Mouse (Mus musculus) limb, embryonic 11.5 days (tissue): ENCODE measurements around the gene Rbfox1. TPM values are rescaled to one million over a fixed set of nuclear protein-coding genes. Genes with fewer than 3 reads are reported as not detected.

ENCODE experiments used
- ATAC-seq: fragments of 200-750 bp; cut with Nextera tagmentation; 2 replicates; pipeline ENCODE4 v1.8.0; 2017; ENCODE audit warnings: low read depth; ENCODE audit not compliant: insufficient number of reproducible peaks, low FRiP score, low TSS enrichment
- DNase-seq: peaks from one replicate; pipeline ENCODE4 v3.0.0-alpha.2; 2015; ENCODE audit warnings: low spot score
- H3K27ac ChIP-seq: fragments of 300-500 bp; sonication (generic); replicated peaks from 2 replicates; pipeline ENCODE4 v1.5.1; 2014; ENCODE audit warnings: low read depth, mild to moderate bottlenecking, low read length
- H3K27me3 ChIP-seq: fragments of 300-500 bp; sonication (generic); 2 replicates; pipeline ENCODE4 v1.6.1; 2014; ENCODE audit warnings: mild to moderate bottlenecking, low read length, mixed read lengths; ENCODE audit not compliant: control insufficient read depth, insufficient read depth
- H3K36me3 ChIP-seq: fragments of 300-500 bp; sonication (generic); 2 replicates; pipeline ENCODE4 v1.6.1; 2014; ENCODE audit warnings: mild to moderate bottlenecking, low read length, moderate library complexity, mixed read lengths; ENCODE audit not compliant: control insufficient read depth, insufficient read depth
- H3K4me1 ChIP-seq: fragments of 300-500 bp; sonication (generic); 2 replicates; pipeline ENCODE4 v1.6.1; 2014; ENCODE audit warnings: low read length, mixed read lengths; ENCODE audit not compliant: control insufficient read depth, insufficient read depth
- H3K4me2 ChIP-seq: fragments of 300-500 bp; sonication (generic); 2 replicates; pipeline ENCODE4 v1.6.1; 2014; ENCODE audit warnings: low read depth, mild to moderate bottlenecking, moderate library complexity; ENCODE audit not compliant: severe bottlenecking
- H3K4me3 ChIP-seq: fragments of 300-500 bp; sonication (generic); 2 replicates; pipeline ENCODE4 v1.5.1; 2014; ENCODE audit warnings: low read depth, low read length
- H3K9ac ChIP-seq: fragments of 300-500 bp; sonication (generic); 2 replicates; pipeline ENCODE4 v1.6.1; 2014; ENCODE audit warnings: mild to moderate bottlenecking, low read length
- H3K9me3 ChIP-seq: fragments of 300-500 bp; sonication (generic); 2 replicates; pipeline ENCODE4 v1.6.1; 2016; ENCODE audit warnings: low read length; ENCODE audit not compliant: control insufficient read depth
- WGBS: fragments of 180-500 bp; shearing (Covaris S2); extraction: QIAGEN DNeasy Blood & Tissue Kit; methylation state at CpG from one replicate; pipeline ENCODE4 v1.1.7; 2014; 5-methylcytosine and 5-hydroxymethylcytosine counted together
- polyA plus RNA-seq: library from polyadenylated mRNA; unstranded; fragments of >200 nt; fragmentation: Nextera tagmentation; extraction: Ambion mirVana; gene quantifications from 2 replicates; pipeline ENCODE4 v1.2.1, GENCODE M21; 2014

The Rbfox1 gene
- polyA plus RNA-seq, 1 experiment from 2014 or later, result 0.81 TPM

DNA sequence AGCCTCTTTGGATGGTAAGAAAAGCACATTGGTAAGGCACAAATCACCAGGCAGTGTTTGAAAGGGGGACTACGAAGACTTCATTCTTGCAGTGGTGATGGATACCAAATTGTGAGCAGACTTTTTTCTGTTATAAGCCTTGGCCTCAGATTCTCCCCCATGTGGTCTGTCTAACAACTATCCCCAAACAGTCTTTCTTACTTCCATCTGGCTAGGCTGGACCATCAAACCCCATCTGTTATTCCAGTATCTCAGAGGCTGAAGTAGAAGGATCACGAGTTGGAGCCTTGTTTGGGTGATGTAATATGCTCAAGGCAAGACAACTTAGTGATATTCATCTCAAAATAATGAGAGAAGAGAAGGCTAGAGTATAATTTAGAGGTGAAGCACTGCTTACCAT, 922.7 kb downstream of the Rbfox1 start:
- Histone ChIP-seq H3K27me3 (no peaks in the 10 kb centered on the region), H3K4me2 (no peak overlapping the region), H3K27ac (no peak overlapping the region), H3K4me1 (no peaks in the 10 kb centered on the region), H3K4me3 (no peak overlapping the region), H3K36me3 (no peaks in the 10 kb centered on the region), H3K9me3 (no peaks in the 10 kb centered on the region), H3K9ac (no peak overlapping the region)
- ATAC-seq (no peak), DNase-seq (no peak)
- WGBS, result 76% methylated on average over 2 of the region's 2 CpGs

DNA sequence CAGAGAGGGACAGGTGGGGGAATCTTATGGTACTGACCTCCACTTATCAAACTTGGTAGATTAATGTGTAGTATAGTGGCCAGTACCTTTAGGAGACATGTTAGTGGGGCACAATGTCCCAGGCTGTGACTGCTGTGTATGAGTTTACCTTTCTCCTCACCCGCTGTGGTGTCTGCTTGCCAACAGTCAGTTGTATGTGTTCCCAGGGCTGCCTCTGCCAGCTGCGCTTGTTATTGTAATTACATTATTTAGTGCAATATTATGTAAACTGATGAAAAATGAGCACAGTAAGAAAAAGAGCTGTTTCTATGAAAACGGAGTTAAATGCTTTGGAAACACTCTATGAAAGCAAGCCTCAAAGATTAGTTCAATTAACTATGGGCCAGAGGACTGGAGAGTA, 928.7 kb downstream of the Rbfox1 start:
- H3K9ac ChIP-seq, result no peak overlapping the region
- no peak overlapping the region for H3K4me3 ChIP-seq
- no peaks in the 10 kb centered on the region for H3K9me3 ChIP-seq
- no peak for DNase-seq
- no peak overlapping the region for H3K27ac ChIP-seq
- no peaks in the 10 kb centered on the region for H3K36me3 ChIP-seq
- no peak overlapping the region for H3K4me2 ChIP-seq
- no peaks in the 10 kb centered on the region for H3K4me1 ChIP-seq
- no peaks in the 10 kb centered on the region for H3K27me3 ChIP-seq
- WGBS, result 90% methylated on average over 3 of the region's 3 CpGs
- ATAC-seq, result no peak

DNA sequence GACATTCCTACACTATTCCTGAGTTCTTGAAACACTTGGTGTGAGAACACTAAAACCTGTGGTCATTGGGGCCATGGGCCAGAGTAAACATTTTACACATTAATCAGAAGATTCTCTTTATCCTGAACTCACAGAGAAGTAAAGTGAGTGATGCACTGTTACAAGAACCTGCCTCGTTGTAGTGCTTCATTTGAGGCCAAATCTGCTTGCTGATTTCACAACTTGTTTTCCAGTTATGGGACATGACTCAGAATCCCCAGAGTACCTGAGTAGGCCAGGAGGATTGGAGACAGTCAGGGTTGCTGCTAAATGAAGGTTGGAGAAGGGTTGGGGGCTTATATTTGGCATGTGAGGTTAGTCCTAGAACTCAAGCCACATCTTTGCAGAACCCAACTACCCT, 936.6 kb downstream of the Rbfox1 start:
- Histone ChIP-seq H3K4me2 (no peak overlapping the region), H3K27ac (no peak overlapping the region), H3K9me3 (no peaks in the 10 kb centered on the region), H3K4me3 (no peak overlapping the region), H3K36me3 (no peaks in the 10 kb centered on the region), H3K4me1 (no peaks in the 10 kb centered on the region), H3K27me3 (no peaks in the 10 kb centered on the region), H3K9ac (no peak overlapping the region)
- 63% methylated on average over 1 of the region's 1 CpGs for WGBS
- DNase-seq, result no peak
- ATAC-seq, result no peak

DNA sequence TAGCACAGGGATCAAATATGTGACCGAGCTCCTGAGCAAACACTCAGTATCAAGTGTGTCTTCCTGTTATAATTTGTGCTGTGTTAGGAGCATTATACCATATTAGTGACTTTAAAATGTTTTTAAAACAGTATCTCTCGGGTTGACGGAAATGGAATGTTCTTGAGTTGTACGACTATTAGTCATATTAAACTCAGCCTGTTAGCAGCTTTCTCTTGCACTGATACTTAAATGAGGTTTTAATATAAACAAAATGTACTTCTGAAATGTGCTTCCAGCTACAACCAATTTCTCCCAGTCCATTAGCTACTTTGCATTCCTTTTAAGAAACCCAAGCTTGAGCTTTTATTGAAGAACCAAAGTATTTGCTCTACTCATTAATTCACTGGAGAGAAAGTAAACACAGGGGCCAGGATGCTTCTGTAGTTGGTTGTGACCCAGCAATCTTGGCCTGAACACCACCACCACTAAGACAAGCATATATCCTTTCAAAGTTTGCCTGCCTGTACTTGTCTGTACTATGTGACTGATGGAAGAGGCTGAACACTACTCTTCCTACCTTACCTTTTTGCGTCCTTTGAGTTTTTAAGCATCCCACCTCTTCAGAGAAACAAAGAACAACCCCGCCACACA, 944.9 kb downstream of the Rbfox1 start:
- no peak overlapping the region for H3K27ac ChIP-seq
- H3K4me3 ChIP-seq, result no peak overlapping the region
- no peak overlapping the region for H3K4me2 ChIP-seq
- H3K9ac ChIP-seq, result no peak overlapping the region
- 90% methylated on average over 6 of the region's 6 CpGs for WGBS
- H3K4me1 ChIP-seq, result no peaks in the 10 kb centered on the region
- H3K27me3 ChIP-seq, result no peaks in the 10 kb centered on the region
- no peak for DNase-seq
- H3K9me3 ChIP-seq, result no peaks in the 10 kb centered on the region
- ATAC-seq, result no peak
- H3K36me3 ChIP-seq, result no peaks in the 10 kb centered on the region

DNA sequence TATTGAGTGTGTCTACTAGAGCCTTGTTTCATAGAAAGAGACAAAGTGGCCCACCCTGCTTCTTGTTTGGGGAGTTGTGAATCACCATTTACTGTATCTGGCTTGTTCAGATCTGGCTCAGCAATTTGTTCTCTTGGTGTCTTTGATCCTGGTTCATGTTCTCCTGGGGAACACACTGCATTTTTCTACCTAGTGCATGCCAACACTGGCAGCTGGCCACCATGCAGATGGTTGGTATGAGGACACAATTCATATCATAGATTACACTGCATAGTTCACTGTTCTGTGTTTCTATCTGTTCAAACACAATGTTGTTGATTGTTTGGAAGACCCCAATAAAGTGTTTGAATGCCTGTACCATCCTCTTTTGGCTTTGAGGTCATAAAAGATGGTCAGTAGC, 948.3 kb downstream of the Rbfox1 start:
- Histone ChIP-seq H3K9ac (no peak overlapping the region), H3K4me3 (no peak overlapping the region), H3K36me3 (no peaks in the 10 kb centered on the region), H3K27me3 (no peaks in the 10 kb centered on the region), H3K4me1 (no peaks in the 10 kb centered on the region), H3K4me2 (no peak overlapping the region), H3K9me3 (no peaks in the 10 kb centered on the region), H3K27ac (no peak overlapping the region)
- DNase-seq, result no peak
- no peak for ATAC-seq

DNA sequence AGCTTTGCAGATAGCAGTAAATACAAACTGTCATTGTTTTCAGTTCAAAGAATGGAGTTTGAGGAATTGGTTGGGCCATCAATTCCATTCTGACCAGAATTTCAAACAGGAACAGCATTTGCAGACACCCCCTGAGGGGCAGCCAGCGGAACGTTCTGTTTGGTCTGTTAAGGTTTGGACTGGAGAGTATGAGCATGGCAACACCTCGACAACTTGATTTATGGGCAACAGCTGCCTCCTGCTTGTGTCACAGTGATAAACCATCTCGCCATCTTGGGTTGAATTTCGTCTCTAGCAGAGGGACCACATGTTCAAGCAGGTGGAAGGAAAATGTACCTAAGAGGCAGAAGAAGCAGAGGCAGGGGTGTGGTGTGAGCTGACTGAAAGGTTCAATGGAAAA, 949.9 kb downstream of the Rbfox1 start:
- DNase-seq, result peak; percentile 32
- no peak overlapping the region for H3K9ac ChIP-seq
- no peaks in the 10 kb centered on the region for H3K36me3 ChIP-seq
- H3K27ac ChIP-seq, result no peak overlapping the region
- 17% methylated on average over 5 of the region's 5 CpGs for WGBS
- H3K4me2 ChIP-seq, result no peak overlapping the region
- no peak for ATAC-seq
- no peaks in the 10 kb centered on the region for H3K9me3 ChIP-seq
- no peak overlapping the region for H3K4me3 ChIP-seq
- H3K27me3 ChIP-seq, result no peaks in the 10 kb centered on the region
- no peaks in the 10 kb centered on the region for H3K4me1 ChIP-seq

DNA sequence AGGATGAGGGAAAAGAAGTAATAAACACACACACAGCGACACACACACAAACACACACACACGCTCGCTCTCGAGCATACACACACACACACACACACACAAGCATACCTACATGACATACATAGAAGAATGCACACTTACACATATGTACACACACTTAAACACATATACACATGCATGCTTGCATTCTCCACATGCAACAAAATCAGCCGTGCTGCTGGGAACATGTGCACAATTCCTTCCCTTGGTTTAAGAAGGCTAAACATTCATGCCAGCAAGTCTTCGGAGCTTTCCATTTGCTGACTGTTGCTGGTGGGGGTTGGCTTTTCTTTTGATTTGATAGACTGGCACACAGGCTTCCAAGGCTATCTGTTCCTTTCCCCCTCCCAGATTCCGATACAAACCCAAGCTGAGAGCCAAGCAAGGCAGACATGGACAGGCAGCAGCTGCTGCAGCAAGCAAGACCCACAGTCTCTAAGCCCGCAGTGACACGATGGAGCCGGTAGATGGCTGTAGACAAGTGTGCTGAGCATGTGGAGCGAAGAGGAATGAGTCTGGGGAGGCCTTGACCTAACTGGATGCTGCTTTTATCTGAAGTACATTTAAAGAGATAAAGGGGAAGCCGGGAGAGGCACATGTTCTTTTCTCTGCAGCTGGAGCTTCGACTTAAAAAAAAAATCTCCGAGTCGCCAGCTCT, 954.3 kb downstream of the Rbfox1 start:
- DNase-seq (peak; percentile 75), ATAC-seq (peak; percentile 35; the same call in 1 of the 2 replicates)
- no peak overlapping the region for H3K4me3 ChIP-seq
- WGBS, result 46% methylated on average over 15 of the region's 15 CpGs
- no peaks in the 10 kb centered on the region for H3K36me3 ChIP-seq
- no peak overlapping the region for H3K27ac ChIP-seq
- H3K4me1 ChIP-seq, result no peaks in the 10 kb centered on the region
- no peaks in the 10 kb centered on the region for H3K9me3 ChIP-seq
- no peak overlapping the region for H3K4me2 ChIP-seq
- H3K27me3 ChIP-seq, result no peaks in the 10 kb centered on the region
- H3K9ac ChIP-seq, result no peak overlapping the region

DNA sequence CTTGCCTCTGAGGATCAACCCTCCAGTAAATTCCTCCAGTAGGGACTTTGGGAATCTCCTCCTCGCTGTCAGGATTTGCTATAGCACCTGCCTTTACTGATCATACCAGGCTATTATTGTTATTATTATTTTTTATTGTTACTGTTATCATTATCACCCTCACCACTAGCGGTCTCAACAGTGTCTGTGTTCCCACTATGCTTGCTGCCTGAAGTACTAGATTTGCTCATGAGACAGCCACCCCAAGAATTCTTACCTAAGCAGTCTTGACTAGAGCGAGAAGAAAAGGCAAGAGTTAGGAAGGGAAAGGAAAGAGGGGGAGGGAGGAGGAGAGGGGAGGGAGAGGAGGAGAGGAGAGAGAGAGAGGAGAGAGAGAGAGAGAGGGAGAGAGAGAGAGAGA, 954.9 kb downstream of the Rbfox1 start:
- no peaks in the 10 kb centered on the region for H3K4me1 ChIP-seq
- H3K9me3 ChIP-seq, result no peaks in the 10 kb centered on the region
- no peak overlapping the region for H3K4me2 ChIP-seq
- no peak overlapping the region for H3K9ac ChIP-seq
- H3K4me3 ChIP-seq, result no peak overlapping the region
- ATAC-seq (no peak), DNase-seq (no peak)
- H3K36me3 ChIP-seq, result no peaks in the 10 kb centered on the region
- WGBS, result 66% methylated on average over 3 of the region's 3 CpGs
- no peak overlapping the region for H3K27ac ChIP-seq
- H3K27me3 ChIP-seq, result no peaks in the 10 kb centered on the region

DNA sequence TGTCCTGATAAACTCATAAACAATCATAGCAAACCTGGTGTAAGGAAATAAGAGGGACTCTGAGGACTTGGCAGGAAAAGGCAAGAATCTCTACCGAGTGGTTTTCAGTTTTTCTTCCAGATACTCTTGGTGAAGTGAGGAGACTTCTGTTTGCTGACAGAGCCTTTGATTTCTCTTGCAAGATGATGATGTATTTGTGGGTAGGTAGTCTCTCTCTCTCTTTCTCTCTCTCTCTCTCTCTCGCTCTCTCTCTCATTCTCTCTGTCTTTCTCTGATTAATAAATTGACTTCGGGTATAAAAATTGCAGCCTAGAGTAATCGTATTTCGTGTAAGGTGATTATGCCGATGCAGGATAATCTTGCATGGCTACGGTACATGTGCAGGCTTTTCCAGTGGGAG, 955.3 kb downstream of the Rbfox1 start:
- H3K27me3 ChIP-seq, result no peaks in the 10 kb centered on the region
- WGBS, result 81% methylated on average over 7 of the region's 7 CpGs
- H3K9ac ChIP-seq, result no peak overlapping the region
- ATAC-seq (no peak), DNase-seq (no peak)
- H3K4me1 ChIP-seq, result no peaks in the 10 kb centered on the region
- H3K9me3 ChIP-seq, result no peaks in the 10 kb centered on the region
- no peaks in the 10 kb centered on the region for H3K36me3 ChIP-seq
- no peak overlapping the region for H3K4me2 ChIP-seq
- no peak overlapping the region for H3K27ac ChIP-seq
- H3K4me3 ChIP-seq, result no peak overlapping the region
